Mouse (Mus musculus) liver, postnatal 0 days (tissue): ENCODE data around the gene Nxpe4.

Experiments used
- CTCF ChIP-seq: sonication (generic); IDR thresholded peaks from 2 replicates; pipeline ENCODE4 v1.5.1; 2016; ENCODE audit warnings: antibody characterized with exemption, low read depth
- EP300 ChIP-seq: IDR thresholded peaks from 2 replicates; pipeline ENCODE4 v1.6.1; 2016; ENCODE audit warnings: antibody characterized with exemption, low read depth, mild to moderate bottlenecking

GRCm38 (mm10) chr9:48146761-48147160, 15.1 kb upstream of the Nxpe4 start:
- TF ChIP-seq CTCF, result no peak
- no peak for TF ChIP-seq EP300
